Mouse (Mus musculus): Measurements from ENCODE around the gene Cbfa2t3. TPM values are rescaled to one million over a fixed set of nuclear protein-coding genes. Genes with fewer than 3 reads are reported as not detected.

Gene Cbfa2t3
- polyA plus RNA-seq, 1 experiment from 2014 or later, result 15.0 TPM

GRCm38 (mm10) chr8:122661138-122661537 is 37.8 kb downstream of the Cbfa2t3 start:
- H3K27me3 ChIP-seq (replicated peaks; ENCODE audit: insufficient read depth, low read length), result no peaks in the 10 kb centered on the region
- peak; percentile 61 for ATAC-seq
- H3K4me2 ChIP-seq (replicated peaks; ENCODE audit: low read depth, low read length), result no peak overlapping the region
- peaks cover 28% of the 10 kb centered on the region; the same call in 1 of the 2 replicates for H3K4me1 ChIP-seq (ENCODE audit: insufficient read depth, low read depth, low read length)
- no peak overlapping the region for H3K9ac ChIP-seq (replicated peaks; ENCODE audit: low read depth)
- 30% methylated on average over 7 of the region's 7 CpGs for WGBS
- H3K4me3 ChIP-seq (ENCODE audit: low read depth, low read length), result no peak overlapping the region
- no peaks in the 10 kb centered on the region for H3K36me3 ChIP-seq (ENCODE audit: insufficient read depth, low read length)
- DNase-seq (ENCODE audit: low spot score), result peak; percentile 87
- TF ChIP-seq CTCF (IDR thresholded peaks at IDR 0.05) (no peak), EP300 (IDR thresholded peaks at IDR 0.05) (no peak)
- no peaks in the 10 kb centered on the region for H3K9me3 ChIP-seq (ENCODE audit: low read length)
- no peak overlapping the region for H3K27ac ChIP-seq (ENCODE audit: low read length)

GRCm38 (mm10) chr8:122660022-122660421 is 38.9 kb downstream of the Cbfa2t3 start:
- 71% methylated on average over 2 of the region's 2 CpGs for WGBS
- no peaks in the 10 kb centered on the region for H3K36me3 ChIP-seq (ENCODE audit: insufficient read depth, low read length)

GRCm38 (mm10) chr8:122658807-122659160 is 40.1 kb downstream of the Cbfa2t3 start:
- no peak overlapping the region for H3K9ac ChIP-seq (replicated peaks; ENCODE audit: low read depth)
- peaks cover 36% of the 10 kb centered on the region; the same call in 1 of the 2 replicates for H3K4me1 ChIP-seq (ENCODE audit: insufficient read depth, low read depth, low read length)
- 71% methylated on average over 9 of the region's 9 CpGs for WGBS
- H3K4me2 ChIP-seq (replicated peaks; ENCODE audit: low read depth, low read length), result no peak overlapping the region
- DNase-seq (ENCODE audit: low spot score) (no peak), ATAC-seq (no peak)
- TF ChIP-seq EP300 (IDR thresholded peaks at IDR 0.05), result no peak
- no peak for TF ChIP-seq CTCF (IDR thresholded peaks at IDR 0.05)
- H3K27ac ChIP-seq (ENCODE audit: low read length), result no peak overlapping the region
- no peak overlapping the region for H3K4me3 ChIP-seq (ENCODE audit: low read depth, low read length)
- no peaks in the 10 kb centered on the region for H3K27me3 ChIP-seq (replicated peaks; ENCODE audit: insufficient read depth, low read length)
- no peaks in the 10 kb centered on the region for H3K36me3 ChIP-seq (ENCODE audit: insufficient read depth, low read length)
- no peaks in the 10 kb centered on the region for H3K9me3 ChIP-seq (ENCODE audit: low read length)

More at GRCm38 (mm10) chr8:122660022-122660421, 38.9 kb downstream of the Cbfa2t3 start:
- ATAC-seq (no peak), DNase-seq (ENCODE audit: low spot score) (no peak)
- Histone ChIP-seq H3K4me2 (replicated peaks; ENCODE audit: low read depth, low read length) (no peak overlapping the region), H3K27ac (ENCODE audit: low read length) (no peak overlapping the region), H3K9me3 (ENCODE audit: low read length) (no peaks in the 10 kb centered on the region), H3K9ac (replicated peaks; ENCODE audit: low read depth) (no peak overlapping the region), H3K4me1 (ENCODE audit: insufficient read depth, low read depth, low read length) (peaks cover 33% of the 10 kb centered on the region; the same call in 1 of the 2 replicates), H3K4me3 (ENCODE audit: low read depth, low read length) (no peak overlapping the region), H3K27me3 (replicated peaks; ENCODE audit: insufficient read depth, low read length) (no peaks in the 10 kb centered on the region)
- no peak for TF ChIP-seq EP300 (IDR thresholded peaks at IDR 0.05)
- TF ChIP-seq CTCF (IDR thresholded peaks at IDR 0.05), result peak; percentile 62

DNA sequence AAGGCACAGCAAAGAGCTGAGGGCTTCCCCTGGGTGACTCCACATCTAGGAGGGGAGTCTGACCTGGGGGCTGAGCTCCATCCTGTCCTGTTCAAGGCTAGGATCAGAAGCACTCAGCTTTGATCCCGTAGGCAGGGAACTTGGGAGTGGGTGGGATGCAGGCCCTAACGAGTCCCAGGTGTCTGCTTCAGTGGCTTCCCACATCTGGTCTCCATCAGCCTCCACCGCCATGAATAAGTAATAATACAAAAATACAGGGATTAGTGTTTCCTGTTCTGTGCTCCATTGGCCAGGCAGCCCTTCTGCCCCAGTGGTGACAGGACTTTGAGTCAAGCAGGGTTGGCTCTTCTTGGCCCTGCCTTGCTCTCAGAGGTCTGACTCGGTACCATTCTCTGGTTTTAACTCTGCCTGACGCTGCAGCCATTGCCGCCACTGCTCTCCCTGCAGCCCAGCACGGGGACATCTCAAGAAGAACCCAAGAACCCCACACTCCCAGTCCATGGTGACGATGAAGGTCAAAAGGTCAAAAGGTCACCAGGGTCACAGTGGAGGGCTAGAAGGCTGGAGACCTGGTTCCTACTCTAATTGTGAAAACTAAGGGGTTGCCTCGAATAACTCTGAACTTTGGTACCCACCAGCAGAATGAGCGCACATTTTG is 40.6 kb downstream of the Cbfa2t3 start:
- TF ChIP-seq CTCF (IDR thresholded peaks at IDR 0.05), result no peak
- no peak for TF ChIP-seq EP300 (IDR thresholded peaks at IDR 0.05)
- H3K9ac ChIP-seq (replicated peaks; ENCODE audit: low read depth), result no peak overlapping the region
- peaks cover 34% of the 10 kb centered on the region; the same call in 1 of the 2 replicates for H3K4me1 ChIP-seq (ENCODE audit: insufficient read depth, low read depth, low read length)
- H3K4me3 ChIP-seq (ENCODE audit: low read depth, low read length), result no peak overlapping the region
- no peaks in the 10 kb centered on the region for H3K27me3 ChIP-seq (replicated peaks; ENCODE audit: insufficient read depth, low read length)
- no peaks in the 10 kb centered on the region for H3K9me3 ChIP-seq (ENCODE audit: low read length)
- no peak overlapping the region for H3K4me2 ChIP-seq (replicated peaks; ENCODE audit: low read depth, low read length)
- WGBS, result 66% methylated on average over 10 of the region's 10 CpGs
- ATAC-seq, result no peak
- DNase-seq (ENCODE audit: low spot score), result no peak
- no peak overlapping the region for H3K27ac ChIP-seq (ENCODE audit: low read length)
- H3K36me3 ChIP-seq (ENCODE audit: insufficient read depth, low read length), result no peaks in the 10 kb centered on the region

DNA sequence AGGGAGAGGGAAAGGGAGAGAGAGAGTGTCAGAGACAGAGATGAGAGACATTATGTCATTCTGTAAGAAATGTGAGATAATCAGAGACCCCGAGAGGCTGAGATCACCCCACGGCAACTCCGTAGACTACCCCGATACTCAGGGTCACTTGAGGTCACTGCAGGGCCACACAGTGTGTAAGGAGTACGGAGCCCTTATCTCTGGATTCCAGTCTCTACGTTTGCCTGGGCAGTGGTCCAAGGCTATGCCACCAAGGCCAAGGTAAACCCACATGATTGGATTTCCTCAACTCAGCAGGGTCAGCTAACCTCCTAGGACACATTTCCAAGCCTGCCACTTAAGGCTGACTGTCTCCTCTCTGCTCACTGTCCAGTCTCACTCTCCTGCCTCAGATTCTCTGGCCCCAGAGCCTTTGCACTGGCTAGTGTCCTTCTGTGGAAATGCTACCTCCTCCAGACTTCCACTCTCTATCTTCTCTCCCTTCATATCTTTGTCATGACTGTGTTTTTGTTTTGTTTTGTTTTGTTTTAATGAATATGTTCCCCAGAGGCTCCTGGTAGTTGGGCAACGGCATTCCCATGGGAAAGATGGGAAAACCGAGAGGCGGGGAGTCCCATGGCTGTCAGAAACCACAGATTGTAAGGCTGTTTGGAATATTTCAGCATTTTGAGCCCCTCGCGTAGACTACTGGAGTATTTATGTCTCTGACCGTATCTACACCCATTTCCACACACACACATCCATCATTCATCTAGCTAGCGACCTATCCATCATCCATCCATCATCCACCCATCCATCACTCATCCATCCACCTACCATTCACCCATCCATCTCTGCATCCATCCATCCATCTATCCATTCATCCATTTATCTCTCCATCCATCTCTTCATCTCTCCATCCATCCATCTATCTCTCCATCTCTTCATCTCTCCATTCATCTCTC is 42.6 kb downstream of the Cbfa2t3 start:
- TF ChIP-seq CTCF (IDR thresholded peaks at IDR 0.05) (no peak), EP300 (IDR thresholded peaks at IDR 0.05) (peak; percentile 37; the same call in 1 of the 2 replicates)
- Histone ChIP-seq H3K4me2 (replicated peaks; ENCODE audit: low read depth, low read length) (no peak overlapping the region), H3K27ac (ENCODE audit: low read length) (peak overlapping the region; percentile 43)

GRCm38 (mm10) chr8:122654768-122655167 is 44.1 kb downstream of the Cbfa2t3 start:
- TF ChIP-seq CTCF (IDR thresholded peaks at IDR 0.05), result no peak
- peak; percentile 87 for TF ChIP-seq EP300 (IDR thresholded peaks at IDR 0.05)
- no peaks in the 10 kb centered on the region for H3K27me3 ChIP-seq (replicated peaks; ENCODE audit: insufficient read depth, low read length)
- no peak overlapping the region for H3K4me3 ChIP-seq (ENCODE audit: low read depth, low read length)
- H3K9ac ChIP-seq (replicated peaks; ENCODE audit: low read depth), result no peak overlapping the region
- peak; percentile 85 for ATAC-seq
- H3K27ac ChIP-seq (ENCODE audit: low read length), result no peak overlapping the region
- peak; percentile 83 for DNase-seq (ENCODE audit: low spot score)
- no peaks in the 10 kb centered on the region for H3K36me3 ChIP-seq (ENCODE audit: insufficient read depth, low read length)
- H3K4me2 ChIP-seq (replicated peaks; ENCODE audit: low read depth, low read length), result no peak overlapping the region
- no peaks in the 10 kb centered on the region for H3K9me3 ChIP-seq (ENCODE audit: low read length)
- H3K4me1 ChIP-seq (ENCODE audit: insufficient read depth, low read depth, low read length), result peaks cover 28% of the 10 kb centered on the region; the same call in 1 of the 2 replicates
- 10% methylated on average over 7 of the region's 7 CpGs for WGBS

More for the DNA sequence above, 42.6 kb downstream of the Cbfa2t3 start:
- Histone ChIP-seq H3K4me3 (ENCODE audit: low read depth, low read length) (no peak overlapping the region), H3K9ac (replicated peaks; ENCODE audit: low read depth) (no peak overlapping the region), H3K4me1 (ENCODE audit: insufficient read depth, low read depth, low read length) (peaks cover 30% of the 10 kb centered on the region; the same call in 1 of the 2 replicates), H3K9me3 (ENCODE audit: low read length) (no peaks in the 10 kb centered on the region), H3K27me3 (replicated peaks; ENCODE audit: insufficient read depth, low read length) (no peaks in the 10 kb centered on the region), H3K36me3 (ENCODE audit: insufficient read depth, low read length) (no peaks in the 10 kb centered on the region)
- DNase-seq (ENCODE audit: low spot score) (peak; percentile 54), ATAC-seq (peak; percentile 65)
- WGBS, result 49% methylated on average over 13 of the region's 13 CpGs

All from lung, postnatal 0 days (tissue).